Mouse (Mus musculus) hindbrain, embryonic 13.5 days (tissue): ENCODE measurements at regions not wholly inside any gene's neighbourhood (a gene's known extent, or its start where the extent isn't known, plus 50 kb on each side); places are given as distances from the start of the nearest gene placed in this dataset.
A peak's percentile ranks its signal among the peaks of the same experiment; 100 is the strongest.

Experiments used
- ATAC-seq: fragments of 200-750 bp; cut with Nextera tagmentation; 2 replicates; pipeline ENCODE4 v1.8.0; 2017; ENCODE audit warnings: moderate TSS enrichment; ENCODE audit not compliant: low FRiP score
- H3K27ac ChIP-seq: fragments of 300-500 bp; sonication (generic); 2 replicates; pipeline ENCODE4 v1.5.1; 2015; ENCODE audit warnings: inconsistent platforms, mild to moderate bottlenecking, moderate library complexity
- H3K27me3 ChIP-seq: fragments of 300-500 bp; sonication (generic); 2 replicates; pipeline ENCODE4 v1.6.1; 2015; ENCODE audit warnings: mild to moderate bottlenecking, inconsistent platforms
- H3K36me3 ChIP-seq: fragments of 300-500 bp; sonication (generic); 2 replicates; pipeline ENCODE4 v1.6.1; 2015; ENCODE audit warnings: mild to moderate bottlenecking, inconsistent platforms
- H3K4me1 ChIP-seq: fragments of 300-500 bp; sonication (generic); replicated peaks from 2 replicates; pipeline ENCODE4 v1.6.1; 2015; ENCODE audit warnings: inconsistent platforms
- H3K4me2 ChIP-seq: fragments of 300-500 bp; sonication (generic); 2 replicates; pipeline ENCODE4 v1.6.1; 2015; ENCODE audit warnings: inconsistent platforms, mild to moderate bottlenecking, moderate library complexity
- H3K4me3 ChIP-seq: fragments of 300-500 bp; sonication (generic); 2 replicates; pipeline ENCODE4 v1.5.1; 2015; ENCODE audit warnings: mild to moderate bottlenecking, inconsistent platforms
- H3K9ac ChIP-seq: fragments of 300-500 bp; sonication (generic); 2 replicates; pipeline ENCODE4 v1.6.1; 2015; ENCODE audit warnings: mild to moderate bottlenecking, inconsistent platforms
- H3K9me3 ChIP-seq: fragments of 300-500 bp; sonication (generic); 2 replicates; pipeline ENCODE4 v1.6.1; 2016; ENCODE audit warnings: inconsistent platforms
- WGBS: fragments of 180-500 bp; shearing (Covaris S2); methylation state at CpG from one replicate; pipeline ENCODE4 v1.1.7; 2015; 5-methylcytosine and 5-hydroxymethylcytosine counted together

DNA sequence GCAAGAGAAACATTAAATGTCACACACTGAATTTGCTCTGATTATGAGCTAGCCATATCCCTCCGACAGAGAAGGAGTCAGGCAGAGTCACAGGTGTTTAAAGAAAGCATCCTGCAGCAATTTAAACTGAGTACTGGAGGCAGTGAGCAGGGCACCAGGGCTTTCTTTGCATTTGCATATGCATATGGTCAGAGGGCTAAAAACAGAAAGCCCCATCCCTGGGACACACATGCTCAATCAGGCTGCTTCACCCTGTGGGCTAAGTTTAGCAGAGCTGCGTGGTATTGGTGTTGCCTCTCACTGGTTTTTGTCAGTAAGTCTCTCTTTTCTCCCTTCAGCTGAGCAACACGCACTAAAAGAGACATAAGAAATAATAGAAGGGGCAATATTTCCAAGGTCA is 289.9 kb upstream of the Rps6ka3 start:
- 45% methylated on average over 3 of the region's 3 CpGs for WGBS
- H3K27ac ChIP-seq, result no peak overlapping the region
- ATAC-seq, result no peak
- peaks cover 6% of the 10 kb centered on the region; the same call in 1 of the 2 replicates for H3K4me1 ChIP-seq
- no peaks in the 10 kb centered on the region for H3K36me3 ChIP-seq
- no peak overlapping the region for H3K4me3 ChIP-seq
- no peak overlapping the region for H3K9ac ChIP-seq
- no peak overlapping the region for H3K4me2 ChIP-seq
- no peaks in the 10 kb centered on the region for H3K9me3 ChIP-seq
- H3K27me3 ChIP-seq, result no peaks in the 10 kb centered on the region

DNA sequence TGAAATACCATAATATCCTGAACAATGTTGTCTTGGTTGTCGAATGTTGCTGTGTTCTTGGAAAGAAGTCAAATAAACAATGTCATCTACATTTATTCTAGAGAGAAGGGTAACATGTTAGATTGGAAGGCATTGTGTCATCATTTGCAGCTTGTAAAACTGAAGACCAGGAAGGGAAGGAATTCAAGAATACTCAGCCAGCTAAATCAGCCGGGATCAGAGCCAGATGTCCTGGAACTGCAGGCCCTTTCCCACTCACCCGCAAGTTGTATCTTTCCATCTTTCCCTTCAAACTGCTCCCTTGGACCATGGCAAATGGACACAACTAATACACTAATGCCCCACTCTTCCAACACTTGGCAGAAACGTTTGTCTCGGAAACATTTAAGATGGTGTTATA is 288.7 kb upstream of the Rps6ka3 start:
- H3K27me3 ChIP-seq, result no peaks in the 10 kb centered on the region
- H3K4me2 ChIP-seq, result no peak overlapping the region
- H3K9me3 ChIP-seq, result no peaks in the 10 kb centered on the region
- no peak overlapping the region for H3K27ac ChIP-seq
- H3K4me1 ChIP-seq, result peaks cover 6% of the 10 kb centered on the region; the same call in 1 of the 2 replicates
- H3K9ac ChIP-seq, result no peak overlapping the region
- H3K4me3 ChIP-seq, result no peak overlapping the region
- no peaks in the 10 kb centered on the region for H3K36me3 ChIP-seq
- no peak for ATAC-seq
- 54% methylated on average over 5 of the region's 5 CpGs for whole genome bisulfite sequencing

DNA sequence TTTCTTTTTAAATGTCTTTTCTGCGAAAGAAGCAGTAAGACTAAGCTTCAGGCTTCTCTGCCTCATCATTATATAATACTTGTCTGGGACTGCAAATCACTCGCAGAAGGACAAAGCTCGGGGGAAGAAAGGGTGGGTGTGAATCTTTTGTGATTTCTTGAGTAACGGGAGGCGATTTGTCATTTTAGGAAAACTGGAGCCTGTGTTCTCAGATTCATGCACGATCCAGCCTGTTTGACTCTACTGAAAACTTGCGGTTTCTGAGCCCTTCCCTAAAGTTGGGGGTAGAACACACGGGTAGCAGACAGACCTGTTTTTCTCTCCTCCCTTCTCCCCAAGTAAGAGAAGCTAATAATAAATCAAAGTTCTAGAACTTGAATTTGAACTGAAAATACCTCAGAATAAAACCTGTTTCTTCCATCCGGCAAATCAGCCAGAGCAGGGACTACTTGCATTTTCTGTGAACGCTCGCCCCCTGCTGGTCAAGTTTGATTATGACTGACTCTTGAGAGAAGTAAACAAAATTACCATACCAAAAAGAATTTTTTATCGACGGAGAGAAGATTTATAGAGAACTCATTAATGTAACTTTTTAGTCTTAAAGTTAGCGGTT is 288.2 kb upstream of the Rps6ka3 start:
- ATAC-seq, result no peak
- H3K9me3 ChIP-seq, result no peaks in the 10 kb centered on the region
- peaks cover 6% of the 10 kb centered on the region; the same call in 1 of the 2 replicates for H3K4me1 ChIP-seq
- peak overlapping the region; percentile 15 for H3K4me2 ChIP-seq
- 25% methylated on average over 14 of the region's 14 CpGs for WGBS
- no peak overlapping the region for H3K9ac ChIP-seq
- no peak overlapping the region for H3K4me3 ChIP-seq
- H3K27ac ChIP-seq, result no peak overlapping the region
- no peaks in the 10 kb centered on the region for H3K36me3 ChIP-seq
- no peaks in the 10 kb centered on the region for H3K27me3 ChIP-seq

DNA sequence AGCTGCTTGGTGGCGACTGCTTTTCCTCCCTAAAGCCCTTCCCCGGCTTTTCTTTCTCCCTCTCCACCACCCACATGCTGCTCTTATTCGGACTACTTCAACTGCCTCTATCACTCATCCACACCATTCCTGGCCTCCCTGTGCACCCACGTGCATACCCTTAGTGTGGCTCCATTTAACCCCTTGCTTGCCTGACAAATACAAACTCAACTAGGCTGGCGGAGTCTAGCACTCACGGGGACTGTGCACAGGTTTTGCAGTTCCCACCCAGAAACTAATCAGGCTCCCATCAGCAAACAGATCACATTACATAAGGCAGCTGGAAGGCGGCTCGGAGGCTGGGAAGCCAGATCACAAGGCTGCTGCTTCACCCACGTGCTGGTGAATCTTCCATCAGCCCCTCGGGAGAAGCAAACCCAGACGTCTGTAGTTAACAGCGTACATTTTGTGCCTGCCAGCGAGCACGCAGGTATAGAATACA is 287.0 kb upstream of the Rps6ka3 start:
- no peaks in the 10 kb centered on the region for H3K27me3 ChIP-seq
- peak overlapping the region; percentile 26 for H3K4me3 ChIP-seq
- peak overlapping the region; percentile 53 for H3K4me2 ChIP-seq
- peak; percentile 64 for ATAC-seq
- peaks cover 6% of the 10 kb centered on the region; the same call in 1 of the 2 replicates for H3K4me1 ChIP-seq
- peak overlapping the region; percentile 20; the same call in 1 of the 2 replicates for H3K27ac ChIP-seq
- H3K9me3 ChIP-seq, result no peaks in the 10 kb centered on the region
- H3K9ac ChIP-seq, result 0 out of 2 replicates have a peak overlapping the region, but pooled peaks have one; percentile 58
- 16% methylated on average over 14 of the region's 14 CpGs for WGBS
- H3K36me3 ChIP-seq, result no peaks in the 10 kb centered on the region

DNA sequence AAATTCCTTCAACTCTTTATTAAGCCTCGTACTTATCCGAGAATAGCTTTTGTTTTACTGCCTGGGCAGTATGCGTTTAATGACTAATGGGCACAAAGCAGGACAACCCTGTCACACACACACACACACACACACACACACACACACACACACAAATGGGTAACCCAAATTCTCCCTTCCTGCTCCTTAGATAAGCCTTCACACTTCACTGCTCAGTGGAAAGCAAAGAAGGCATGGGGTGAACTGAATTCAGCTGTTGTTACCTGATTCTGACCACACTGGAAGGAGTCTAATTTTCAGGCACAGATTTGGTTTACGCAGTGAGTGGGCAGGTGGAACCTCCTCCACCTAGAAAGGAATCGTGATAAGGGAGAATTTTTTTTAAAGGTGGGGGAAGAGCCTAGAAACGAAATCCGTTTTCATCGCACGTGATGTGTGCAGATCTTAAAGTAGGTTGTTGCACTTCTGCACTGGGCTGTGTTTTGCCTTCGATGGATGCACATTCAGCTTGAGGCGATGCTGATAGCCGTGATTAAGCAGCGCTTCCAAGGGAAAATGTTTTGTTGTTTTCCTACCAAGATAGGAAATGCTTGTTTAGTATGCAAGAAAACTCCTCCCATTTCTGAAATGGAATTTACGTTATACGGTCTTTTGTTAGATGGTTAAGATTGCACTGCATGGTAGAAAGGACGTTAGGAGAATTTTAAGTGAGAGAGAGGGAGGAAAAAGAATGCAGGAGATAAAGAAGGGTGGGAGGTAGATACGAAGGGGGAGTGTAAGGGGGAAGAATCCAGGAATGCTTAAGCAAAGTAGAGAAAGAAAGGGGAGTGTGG is 286.2 kb upstream of the Rps6ka3 start:
- Histone ChIP-seq H3K4me2 (peak overlapping the region; percentile 53), H3K9ac (peak overlapping the region; percentile 58), H3K36me3 (no peaks in the 10 kb centered on the region), H3K9me3 (no peaks in the 10 kb centered on the region), H3K4me3 (peak overlapping the region; percentile 26), H3K27me3 (no peaks in the 10 kb centered on the region), H3K4me1 (peaks cover 6% of the 10 kb centered on the region; the same call in 1 of the 2 replicates), H3K27ac (peak overlapping the region; percentile 72)
- peak; percentile 52; the same call in 1 of the 2 replicates for ATAC-seq
- WGBS, result 32% methylated on average over 17 of the region's 17 CpGs

DNA sequence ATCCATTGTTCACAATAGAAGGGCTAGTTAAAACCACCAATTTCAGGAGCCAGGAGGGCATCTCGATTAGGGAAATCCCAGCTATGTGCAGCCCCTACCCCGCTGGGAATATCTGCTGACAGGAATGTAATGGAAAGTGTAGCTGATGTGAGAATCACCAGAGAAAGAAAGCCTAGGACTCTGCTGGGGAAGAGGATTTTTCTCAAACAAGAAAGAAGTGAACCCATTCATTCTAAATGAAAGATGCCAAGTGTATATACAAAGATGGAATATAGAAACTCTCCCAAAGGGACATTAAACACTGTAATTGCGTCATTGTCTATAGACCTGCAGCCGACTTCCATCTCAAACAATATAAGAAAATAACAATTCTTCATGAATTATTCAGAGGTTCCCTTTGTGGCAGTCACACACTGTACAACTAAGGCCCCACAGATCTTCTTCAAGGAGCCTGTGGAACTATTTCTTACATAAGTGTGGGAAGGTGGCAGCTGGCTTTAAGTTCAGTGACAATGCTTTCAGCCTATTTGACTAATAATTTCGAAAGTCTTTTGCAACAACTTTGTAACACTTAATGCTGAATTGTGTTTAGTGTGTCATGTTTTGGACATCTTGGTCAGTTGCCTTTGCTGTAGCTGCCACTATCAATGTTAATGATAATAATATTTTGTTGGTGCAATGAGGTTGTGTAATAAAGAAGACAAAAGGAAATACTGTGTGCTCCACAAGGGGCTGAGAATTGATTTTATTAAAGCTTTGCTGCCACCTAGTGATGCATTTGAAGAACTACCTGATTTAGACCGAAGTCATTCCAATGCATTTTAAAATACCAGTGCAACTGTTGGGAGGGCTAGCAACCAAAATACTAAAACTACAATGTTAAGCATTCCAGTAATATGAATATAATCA is 285.4 kb upstream of the Rps6ka3 start:
- Histone ChIP-seq H3K27me3 (no peaks in the 10 kb centered on the region), H3K27ac (peak overlapping the region; percentile 72), H3K9me3 (no peaks in the 10 kb centered on the region), H3K4me3 (peak overlapping the region; percentile 26), H3K4me2 (peak overlapping the region; percentile 53), H3K9ac (peak overlapping the region; percentile 58), H3K4me1 (peaks cover 6% of the 10 kb centered on the region; the same call in 1 of the 2 replicates), H3K36me3 (no peaks in the 10 kb centered on the region)
- 28% methylated on average over 6 of the region's 6 CpGs for WGBS
- peak; percentile 67 for ATAC-seq

DNA sequence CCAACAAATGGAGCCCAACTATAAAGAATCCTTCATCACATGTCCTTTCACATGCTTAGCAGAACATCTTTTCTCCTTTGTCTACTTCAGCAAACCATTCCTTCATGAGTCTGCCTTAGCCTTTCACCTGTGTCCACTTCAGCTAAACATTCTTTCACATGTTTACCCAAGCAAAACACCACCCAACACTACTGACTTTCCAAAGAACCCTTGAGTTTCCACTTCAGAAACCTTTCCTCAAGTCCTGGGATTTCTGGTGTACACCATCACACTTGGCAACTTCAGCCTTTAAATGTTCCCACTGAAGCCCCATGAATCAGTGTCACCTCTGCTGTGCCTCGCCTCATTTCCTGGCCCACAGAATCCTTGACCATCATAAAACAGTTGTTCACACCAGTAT is 278.2 kb upstream of the Rps6ka3 start:
- H3K27me3 ChIP-seq, result no peaks in the 10 kb centered on the region
- H3K9me3 ChIP-seq, result no peaks in the 10 kb centered on the region
- H3K4me1 ChIP-seq, result no peaks in the 10 kb centered on the region
- no peak overlapping the region for H3K4me2 ChIP-seq
- no peak for ATAC-seq
- H3K9ac ChIP-seq, result no peak overlapping the region
- no peaks in the 10 kb centered on the region for H3K36me3 ChIP-seq
- H3K27ac ChIP-seq, result no peak overlapping the region
- 75% methylated on average over 1 of the region's 1 CpGs for WGBS
- no peak overlapping the region for H3K4me3 ChIP-seq

DNA sequence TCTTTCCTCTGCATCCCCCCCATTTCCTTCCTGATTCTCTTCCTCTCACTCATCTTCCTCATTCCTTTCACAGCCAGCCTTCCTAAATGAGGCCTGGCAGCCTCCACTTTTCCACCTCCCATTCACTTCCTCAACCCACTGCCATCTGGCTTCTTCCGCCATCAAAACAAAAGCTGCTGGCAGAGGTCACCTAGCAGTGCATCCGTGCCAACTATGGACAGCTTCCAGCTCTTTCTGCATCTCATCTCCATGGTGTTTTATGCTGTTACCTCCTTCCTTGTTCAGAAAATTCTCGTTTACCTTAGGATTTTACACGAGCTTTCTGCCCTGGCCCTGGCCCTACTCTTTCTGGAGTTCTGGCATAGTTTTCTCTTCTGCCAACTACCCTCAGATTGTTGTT is 262.9 kb upstream of the Rps6ka3 start:
- H3K36me3 ChIP-seq, result no peaks in the 10 kb centered on the region
- H3K4me1 ChIP-seq, result no peaks in the 10 kb centered on the region
- ATAC-seq, result no peak
- WGBS, result 60% methylated on average over 4 of the region's 4 CpGs
- no peak overlapping the region for H3K4me3 ChIP-seq
- no peaks in the 10 kb centered on the region for H3K27me3 ChIP-seq
- no peak overlapping the region for H3K9ac ChIP-seq
- no peaks in the 10 kb centered on the region for H3K9me3 ChIP-seq
- H3K27ac ChIP-seq, result no peak overlapping the region
- no peak overlapping the region for H3K4me2 ChIP-seq

DNA sequence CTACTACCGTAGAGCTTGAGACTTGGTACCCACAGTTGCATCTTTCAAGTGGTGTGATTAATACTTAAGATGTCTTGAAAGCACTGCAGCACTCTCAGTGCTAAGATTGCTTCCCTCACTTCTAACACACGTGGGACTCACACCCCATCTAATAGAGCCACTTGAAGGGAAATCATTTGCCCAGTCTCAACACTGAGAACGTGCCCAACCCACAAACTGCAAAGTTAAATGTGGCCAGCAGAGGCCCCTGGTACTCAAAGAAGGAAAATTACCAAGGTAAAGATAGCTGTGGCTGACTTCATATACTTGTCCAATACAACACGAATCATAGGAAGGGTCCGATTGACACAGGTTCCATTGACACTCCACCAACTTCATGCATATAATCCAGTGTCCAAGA is 238.4 kb upstream of the Rps6ka3 start:
- no peak for ATAC-seq
- Histone ChIP-seq H3K4me1 (no peaks in the 10 kb centered on the region), H3K4me2 (no peak overlapping the region), H3K27ac (no peak overlapping the region), H3K4me3 (no peak overlapping the region), H3K36me3 (no peaks in the 10 kb centered on the region), H3K27me3 (no peaks in the 10 kb centered on the region), H3K9me3 (no peaks in the 10 kb centered on the region; the same call in 1 of the 2 replicates), H3K9ac (no peak overlapping the region)
- 61% methylated on average over 5 of the region's 5 CpGs for WGBS

DNA sequence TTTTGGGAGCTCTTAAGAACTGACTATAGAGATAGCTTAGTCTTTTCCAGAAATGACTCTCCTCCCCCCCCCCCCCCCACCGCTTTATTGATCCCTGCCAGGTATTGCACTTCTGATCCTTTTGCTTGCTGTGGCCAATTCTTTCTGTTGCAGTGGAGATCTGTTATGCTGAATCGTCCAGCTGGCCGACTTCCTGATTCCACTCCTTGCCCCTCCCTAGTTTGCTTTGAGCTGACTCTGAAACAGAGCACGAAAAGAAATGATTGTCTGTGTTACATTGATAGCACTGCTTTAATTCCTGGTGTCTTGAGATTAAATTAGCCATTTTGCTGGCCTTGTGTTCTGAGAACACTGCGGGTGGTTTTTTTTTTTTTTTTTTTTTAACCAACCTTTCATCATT is 233.5 kb upstream of the Rps6ka3 start:
- no peak for ATAC-seq
- Histone ChIP-seq H3K27me3 (no peaks in the 10 kb centered on the region), H3K4me3 (no peak overlapping the region), H3K9ac (no peak overlapping the region), H3K4me2 (no peak overlapping the region), H3K4me1 (no peaks in the 10 kb centered on the region), H3K27ac (no peak overlapping the region), H3K9me3 (no peaks in the 10 kb centered on the region), H3K36me3 (no peaks in the 10 kb centered on the region)
- 60% methylated on average over 5 of the region's 5 CpGs for WGBS

DNA sequence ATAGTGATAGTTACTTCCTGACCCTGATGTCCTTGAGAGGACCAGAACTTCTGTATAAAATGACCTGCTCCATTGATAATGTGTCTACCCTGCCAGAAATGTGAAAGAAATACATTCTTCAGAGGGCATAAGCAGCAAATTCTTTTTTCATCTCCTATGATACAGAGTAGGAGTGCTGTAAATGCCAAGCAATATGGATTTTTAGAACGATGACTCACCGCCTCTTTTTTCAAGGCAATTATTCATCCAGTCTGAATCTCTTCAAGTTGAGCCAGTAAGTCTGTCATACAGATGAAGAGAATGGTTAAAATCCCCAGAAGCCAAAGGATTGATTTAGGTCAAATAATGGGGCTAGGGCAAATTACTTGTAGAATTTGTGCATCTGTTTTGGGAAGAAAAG is 225.4 kb upstream of the Rps6ka3 start:
- Histone ChIP-seq H3K9me3 (no peaks in the 10 kb centered on the region), H3K36me3 (no peaks in the 10 kb centered on the region)
- WGBS, result 94% methylated on average over 2 of the region's 2 CpGs

DNA sequence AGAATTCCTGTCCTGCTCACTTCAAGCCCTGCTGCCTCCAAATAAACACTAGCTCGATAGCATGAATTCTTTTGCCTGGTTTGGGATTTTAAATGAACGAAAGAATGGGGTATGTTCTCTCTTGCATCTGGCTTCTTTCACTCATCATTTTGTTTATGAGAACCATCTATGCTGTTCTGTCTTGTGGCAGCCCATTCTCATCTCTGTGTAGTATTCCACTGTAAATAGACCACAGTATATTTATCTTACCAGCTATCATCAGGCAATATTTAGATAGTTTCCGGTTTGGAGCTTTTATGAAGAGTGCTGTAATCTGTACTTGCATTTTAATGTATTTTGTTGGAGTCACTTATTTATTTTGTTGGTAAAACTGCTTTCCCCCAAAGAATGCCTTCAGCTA is 222.4 kb upstream of the Rps6ka3 start:
- Histone ChIP-seq H3K4me2 (no peak overlapping the region), H3K9ac (no peak overlapping the region), H3K4me3 (no peak overlapping the region), H3K27ac (no peak overlapping the region), H3K36me3 (no peaks in the 10 kb centered on the region), H3K27me3 (peaks cover under 1% of the 10 kb centered on the region; the same call in 1 of the 2 replicates), H3K9me3 (no peaks in the 10 kb centered on the region), H3K4me1 (no peaks in the 10 kb centered on the region)
- ATAC-seq, result no peak
- 77% methylated on average over 3 of the region's 3 CpGs for WGBS

More for the DNA sequence above, 225.4 kb upstream of the Rps6ka3 start:
- Histone ChIP-seq H3K4me3 (no peak overlapping the region), H3K4me1 (no peaks in the 10 kb centered on the region), H3K9ac (no peak overlapping the region), H3K4me2 (no peak overlapping the region), H3K27ac (no peak overlapping the region), H3K27me3 (no peaks in the 10 kb centered on the region)
- ATAC-seq, result no peak
